Mouse (Mus musculus) mesoderm, embryonic 11.5 days (tissue): ENCODE measurements at regions not wholly inside any gene's neighbourhood (a gene's known extent, or its start where the extent isn't known, plus 50 kb on each side); places are given as distances from the start of the nearest gene placed in this dataset.

Experiments
- DNase-seq: peaks from one replicate; pipeline ENCODE4 v3.0.0-alpha.2; 2012; ENCODE audit warnings: low read depth, low spot score

DNA sequence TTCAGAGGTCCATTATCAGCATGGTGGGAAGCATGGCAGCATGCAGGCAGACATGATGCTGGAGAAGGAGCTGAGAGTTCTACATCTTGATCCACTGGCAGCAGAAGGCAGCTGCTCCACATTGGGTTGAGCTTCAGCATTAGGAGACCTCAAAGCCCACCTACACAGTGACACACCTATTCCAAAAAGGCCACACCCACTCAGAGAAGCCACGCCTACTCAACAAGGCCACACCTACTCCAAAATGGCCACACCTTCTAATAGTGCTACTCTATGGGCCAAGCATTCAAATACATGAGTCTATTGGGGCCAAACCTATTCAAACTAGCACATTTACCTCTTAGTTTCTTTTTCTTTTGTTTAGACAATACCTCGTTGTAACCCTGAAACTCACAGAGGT, 50.4 kb upstream of the Sox13 start:
- DNase-seq: no peak
